Mouse (Mus musculus) testis, adult 2 months (tissue): ENCODE measurements around the gene Taar8a.

ENCODE experiments used
- CTCF ChIP-seq: fragments of 200-500 bp; IDR thresholded peaks from 2 replicates; pipeline ENCODE4 v1.5.1; 2012; ENCODE audit warnings: low read depth, mild to moderate bottlenecking, inconsistent platforms, low read length, moderate library complexity; ENCODE audit not compliant: control insufficient read depth, insufficient read depth, insufficient replicate concordance
- POLR2A ChIP-seq: fragments of 200-500 bp; IDR thresholded peaks from 2 replicates; pipeline ENCODE4 v1.6.1; 2012; ENCODE audit warnings: low read depth, mild to moderate bottlenecking, inconsistent platforms, low read length, moderate library complexity; ENCODE audit not compliant: control insufficient read depth

DNA sequence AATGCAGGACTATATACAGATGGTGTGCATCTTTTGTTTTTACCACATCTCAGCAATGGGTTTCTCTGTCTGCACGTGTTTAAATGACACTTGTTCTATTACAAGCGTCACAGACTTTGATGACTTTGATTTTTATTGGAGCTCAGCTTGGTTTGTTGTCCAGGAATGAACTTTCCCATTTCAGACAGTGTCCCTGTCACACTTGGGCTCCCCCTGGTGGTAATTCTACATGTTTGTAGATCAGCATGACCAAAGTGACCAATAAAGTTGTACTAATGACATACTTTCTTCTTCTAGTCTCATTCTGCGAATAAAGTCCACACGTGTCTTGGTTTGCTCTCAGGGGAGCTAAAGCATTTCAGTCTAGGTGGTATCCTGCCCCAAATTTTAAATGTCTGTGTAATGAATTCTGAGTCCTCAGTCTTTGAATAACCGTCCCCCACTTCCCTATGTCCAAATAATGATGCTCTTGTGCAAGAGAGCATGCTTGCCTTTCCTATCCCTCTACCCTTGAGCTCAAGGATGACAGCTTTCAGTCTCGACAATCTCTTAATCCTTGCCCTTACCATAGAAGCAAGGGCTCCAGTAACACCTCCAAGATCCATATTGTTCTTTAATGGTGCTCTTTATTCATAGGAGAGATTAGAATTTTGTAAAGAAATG is 34.9 kb downstream of the Taar8a start:
- no peak for TF ChIP-seq POLR2A
- TF ChIP-seq CTCF = no peak
